Comparison of ENCODE assay signal across 12 mouse cellular contexts in genomic region chr7:17050491-17050890, GRCm38 (mm10). TPM values are rescaled to one million over a fixed set of nuclear protein-coding genes. Genes with fewer than 3 reads are reported as not detected.
A peak's percentile ranks its signal among the peaks of the same experiment; 100 is the strongest.
DNase-seq lines count a peak whose midpoint lies in the region; ATAC-seq and TF ChIP-seq lines count a peak whose summit lies in the region.
"Had no signal": no experiment of that assay in that cellular context is flagged by ENCODE, and none has a peak within 500 bp of the region (broad histone marks: within the 10 kb centered on the region; RNA-seq: fewer than 3 reads in every experiment).

No protein-coding gene starts in this region.

- H3K9me3 ChIP-seq in embryonic facial prominence, embryonic 12.5 days: no peaks in the 10 kb centered on the region
- no peaks in the 10 kb centered on the region; the same call in 1 of the 2 replicates for H3K9me3 ChIP-seq in embryonic facial prominence, embryonic 10.5 days
- H3K9me3 ChIP-seq in hindbrain, postnatal 0 days (ENCODE audit: low read length): no peaks in the 10 kb centered on the region
- H3K9me3 ChIP-seq in hindbrain, embryonic 16.5 days (ENCODE audit: control insufficient read depth, low read length): no peaks in the 10 kb centered on the region
- no peaks in the 10 kb centered on the region for H3K9me3 ChIP-seq in liver, embryonic 14.5 days (ENCODE audit: control insufficient read depth, low read length)

- H3K27me3 ChIP-seq in embryonic facial prominence, embryonic 12.5 days: no peaks in the 10 kb centered on the region
- no peaks in the 10 kb centered on the region for H3K27me3 ChIP-seq in embryonic facial prominence, embryonic 10.5 days (replicated peaks; ENCODE audit: low read depth, poor library complexity, severe bottlenecking)
- H3K27me3 ChIP-seq in hindbrain, postnatal 0 days (ENCODE audit: insufficient read depth, low read length): no peaks in the 10 kb centered on the region
- no peaks in the 10 kb centered on the region for H3K27me3 ChIP-seq in hindbrain, embryonic 16.5 days (replicated peaks; ENCODE audit: control insufficient read depth, insufficient read depth, low read length)
- no peaks in the 10 kb centered on the region for H3K27me3 ChIP-seq in thymus, adult 2 months (ENCODE audit: control insufficient read depth, insufficient read depth, low read length)
- no peaks in the 10 kb centered on the region for H3K27me3 ChIP-seq in liver, embryonic 14.5 days (ENCODE audit: control insufficient read depth, insufficient read depth, low read length)

- TF ChIP-seq EP300 in liver, embryonic 14.5 days (IDR thresholded peaks at IDR 0.05; ENCODE audit: low read depth): no peak

- peaks cover 39% of the 10 kb centered on the region for H3K36me3 ChIP-seq in embryonic facial prominence, embryonic 12.5 days
- H3K36me3 ChIP-seq in embryonic facial prominence, embryonic 10.5 days (replicated peaks): peaks cover 23% of the 10 kb centered on the region; the same call in 1 of the 2 replicates
- no peaks in the 10 kb centered on the region; the same call in 1 of the 2 replicates for H3K36me3 ChIP-seq in hindbrain, postnatal 0 days (ENCODE audit: insufficient read depth, low read length)
- H3K36me3 ChIP-seq in hindbrain, embryonic 16.5 days (ENCODE audit: control insufficient read depth, insufficient read depth, low read length): no peaks in the 10 kb centered on the region
- no peaks in the 10 kb centered on the region for H3K36me3 ChIP-seq in thymus, adult 2 months (ENCODE audit: control insufficient read depth, insufficient read depth, low read length)
- H3K36me3 ChIP-seq in liver, embryonic 14.5 days (replicated peaks; ENCODE audit: control insufficient read depth, insufficient read depth, low read depth): peaks cover 23% of the 10 kb centered on the region

- H3K9ac ChIP-seq in embryonic facial prominence, embryonic 12.5 days: no peak overlapping the region
- H3K9ac ChIP-seq in hindbrain, postnatal 0 days (replicated peaks; ENCODE audit: low read length): no peak overlapping the region
- no peak overlapping the region for H3K9ac ChIP-seq in hindbrain, embryonic 16.5 days (ENCODE audit: low read depth, low read length)
- H3K9ac ChIP-seq in liver, embryonic 14.5 days (replicated peaks): no peak overlapping the region

- H3K4me3 ChIP-seq in embryonic facial prominence, embryonic 12.5 days: no peak overlapping the region
- no peak overlapping the region for H3K4me3 ChIP-seq in embryonic facial prominence, embryonic 10.5 days
- H3K4me3 ChIP-seq in hindbrain, postnatal 0 days (ENCODE audit: low read length): no peak overlapping the region
- H3K4me3 ChIP-seq in hindbrain, embryonic 16.5 days (ENCODE audit: low read length): no peak overlapping the region
- H3K4me3 ChIP-seq in thymus, adult 2 months (ENCODE audit: control insufficient read depth, insufficient read depth, low read length): no peak overlapping the region
- no peak overlapping the region for H3K4me3 ChIP-seq in liver, embryonic 14.5 days (ENCODE audit: insufficient read depth in 1 of 2, low read depth in 2 of 2, low read length in 2 of 2)
- H3K4me3 ChIP-seq: hindbrain, embryonic 10.5 days had no signal

- ATAC-seq in embryonic facial prominence, embryonic 12.5 days (ENCODE audit: insufficient number of reproducible peaks, insufficient read depth, low FRiP score, low TSS enrichment): 0 out of 2 replicates have a peak, but pooled peaks have one; percentile 36
- ATAC-seq in hindbrain, postnatal 0 days: peak; percentile 20; the same call in 1 of the 2 replicates
- no peak for ATAC-seq in hindbrain, embryonic 16.5 days
- ATAC-seq in liver, embryonic 14.5 days (ENCODE audit: insufficient read depth): 0 out of 2 replicates have a peak, but pooled peaks have one; percentile 21
- no peak for ATAC-seq in megakaryocyte-erythroid progenitor cell, adult 5-6 weeks (replicated peaks; ENCODE audit: low FRiP score, low TSS enrichment, poor library complexity, severe bottlenecking)

- DNase-seq in embryonic facial prominence, embryonic 10.5 days (ENCODE audit: low spot score): no peak
- no peak for DNase-seq in hindbrain, postnatal 0 days (ENCODE audit: low spot score)
- DNase-seq in thymus, adult 2 months: peak; percentile 15
- DNase-seq in thymus, adult 18-20 months: no peak
- DNase-seq in liver, embryonic 14.5 days (ENCODE audit: low read depth in 3 of 3, low spot score in 3 of 3): no peak
- DNase-seq: layer of hippocampus, adult 9-11 months had no signal

- WGBS in embryonic facial prominence, embryonic 12.5 days: 65% methylated on average over 11 of the region's 11 CpGs
- 64% methylated on average over 11 of the region's 11 CpGs for WGBS in embryonic facial prominence, embryonic 10.5 days
- 67% methylated on average over 11 of the region's 11 CpGs for WGBS in hindbrain, postnatal 0 days
- 67% methylated on average over 11 of the region's 11 CpGs for WGBS in hindbrain, embryonic 16.5 days
- WGBS in thymus, adult 2 months: 91% methylated on average over 11 of the region's 11 CpGs
- WGBS in liver, embryonic 14.5 days (ENCODE audit: insufficient replicate concordance): 54% methylated on average over 11 of the region's 11 CpGs

- TF ChIP-seq POLR2A in thymus, adult 2 months (IDR thresholded peaks at IDR 0.05; ENCODE audit: control insufficient read depth, extremely low read depth, insufficient read depth, low read length, poor library complexity): no peak

- no peaks in the 10 kb centered on the region for H3K4me1 ChIP-seq in embryonic facial prominence, embryonic 12.5 days
- peaks cover under 1% of the 10 kb centered on the region; the same call in 1 of the 2 replicates for H3K4me1 ChIP-seq in embryonic facial prominence, embryonic 10.5 days
- no peaks in the 10 kb centered on the region for H3K4me1 ChIP-seq in hindbrain, postnatal 0 days (ENCODE audit: insufficient read depth, low read length)
- H3K4me1 ChIP-seq in hindbrain, embryonic 16.5 days (ENCODE audit: control insufficient read depth, insufficient read depth, low read depth, low read length): no peaks in the 10 kb centered on the region
- peaks cover 8% of the 10 kb centered on the region for H3K4me1 ChIP-seq in thymus, adult 2 months (replicated peaks; ENCODE audit: control insufficient read depth, insufficient read depth, low read length)
- peaks cover 2 to 3% of the 10 kb centered on the region in 2 experiments; a peak in 3 of 4 replicates for H3K4me1 ChIP-seq in liver, embryonic 14.5 days (replicated peaks; ENCODE audit: control insufficient read depth in 2 of 2, insufficient read depth in 2 of 2, low read length in 1 of 2)

- no peak for TF ChIP-seq CTCF in hindbrain, postnatal 0 days (IDR thresholded peaks at IDR 0.05; ENCODE audit: low read depth)
- TF ChIP-seq CTCF in thymus, adult 2 months (IDR thresholded peaks at IDR 0.05; ENCODE audit: borderline replicate concordance, control insufficient read depth, extremely low read depth, insufficient read depth, low read length, poor library complexity): no peak
- no peak for TF ChIP-seq CTCF in liver, embryonic 14.5 days (IDR thresholded peaks at IDR 0.05; ENCODE audit: low read depth)

- no peak overlapping the region for H3K27ac ChIP-seq in embryonic facial prominence, embryonic 12.5 days
- no peak overlapping the region for H3K27ac ChIP-seq in embryonic facial prominence, embryonic 10.5 days (replicated peaks)
- no peak overlapping the region for H3K27ac ChIP-seq in hindbrain, postnatal 0 days
- H3K27ac ChIP-seq in hindbrain, embryonic 16.5 days (ENCODE audit: low read depth, low read length): no peak overlapping the region
- no peak overlapping the region for H3K27ac ChIP-seq in thymus, adult 2 months (ENCODE audit: control insufficient read depth, insufficient read depth, low read length)
- H3K27ac ChIP-seq in liver, embryonic 14.5 days: no peak overlapping the region
- H3K27ac ChIP-seq: hindbrain, embryonic 10.5 days had no signal

- no peak overlapping the region for H3K4me2 ChIP-seq in embryonic facial prominence, embryonic 12.5 days (replicated peaks)
- no peak overlapping the region for H3K4me2 ChIP-seq in hindbrain, postnatal 0 days (ENCODE audit: low read depth, low read length)
- no peak overlapping the region for H3K4me2 ChIP-seq in hindbrain, embryonic 16.5 days (ENCODE audit: low read length)
- H3K4me2 ChIP-seq in liver, embryonic 14.5 days (ENCODE audit: low read depth): no peak overlapping the region

RNA-seq across cellular contexts. Expression of gene Hif3a, which starts 11.7 kb away (rescaled TPM):
- polyA plus RNA-seq in embryonic facial prominence, embryonic 12.5 days (2016; fragmentation: Nextera tagmentation; extraction: Ambion mirVana): 10.7 and 13.0 TPM in 2 replicates
- polyA plus RNA-seq in embryonic facial prominence, embryonic 10.5 days (2016; fragmentation: Nextera tagmentation; extraction: Ambion mirVana): 5.6 and 5.7 TPM in 2 replicates
- 5.7 and 22.1 TPM in 2 replicates for total RNA-seq in hindbrain, postnatal 0 days (2014; rRNA removed)
- 2.5 and 3.4 TPM in 2 replicates for polyA plus RNA-seq in hindbrain, postnatal 0 days (2015; fragmentation: Nextera tagmentation; extraction: Ambion mirVana)
- polyA plus RNA-seq in hindbrain, embryonic 16.5 days (2015; fragmentation: Nextera tagmentation; extraction: Ambion mirVana): 6.9 and 8.9 TPM in 2 replicates
- 2.8 and 8.9 TPM in 2 replicates for polyA plus RNA-seq in thymus, adult 2 months (2012; rRNA removed)
- polyA plus RNA-seq in liver, embryonic 14.5 days (2012; rRNA removed): 9.8 and 12.2 TPM in 2 replicates
- polyA plus RNA-seq in liver, embryonic 14.5 days (2014; fragmentation: Nextera tagmentation; extraction: Ambion mirVana): 22.8 and 23.9 TPM in 2 replicates
- total RNA-seq in megakaryocyte-erythroid progenitor cell, adult 5-6 weeks (2014; fragmentation: Nextera tagmentation): 22.8 and 39.3 TPM in 2 replicates
- 2.9 and 3.7 TPM in 2 replicates for total RNA-seq in megakaryocyte-erythroid progenitor cell, adult 5-6 weeks (2017)
- total RNA-seq: neutrophil, adult 5-6 weeks had no signal

RNA-seq across cellular contexts. Expression of gene Ppp5c, which starts 22.8 kb away (rescaled TPM):
- 110 TPM in 2 replicates for polyA plus RNA-seq in embryonic facial prominence, embryonic 12.5 days (2016; fragmentation: Nextera tagmentation; extraction: Ambion mirVana)
- polyA plus RNA-seq in embryonic facial prominence, embryonic 10.5 days (2016; fragmentation: Nextera tagmentation; extraction: Ambion mirVana): 138 and 146 TPM in 2 replicates
- total RNA-seq in hindbrain, postnatal 0 days (2014; rRNA removed): 68.9 and 86.0 TPM in 2 replicates
- 140 and 143 TPM in 2 replicates for polyA plus RNA-seq in hindbrain, postnatal 0 days (2015; fragmentation: Nextera tagmentation; extraction: Ambion mirVana)
- polyA plus RNA-seq in hindbrain, embryonic 16.5 days (2015; fragmentation: Nextera tagmentation; extraction: Ambion mirVana): 132 and 138 TPM in 2 replicates
- polyA plus RNA-seq in thymus, adult 2 months (2012; rRNA removed): 359 and 363 TPM in 2 replicates
- polyA plus RNA-seq in liver, embryonic 14.5 days (2012; rRNA removed): 61.7 and 68.3 TPM in 2 replicates
- 38.5 and 42.8 TPM in 2 replicates for polyA plus RNA-seq in liver, embryonic 14.5 days (2014; fragmentation: Nextera tagmentation; extraction: Ambion mirVana)
- total RNA-seq in megakaryocyte-erythroid progenitor cell, adult 5-6 weeks (2014; fragmentation: Nextera tagmentation): 148 and 150 TPM in 2 replicates
- total RNA-seq in megakaryocyte-erythroid progenitor cell, adult 5-6 weeks (2017): 58.8 and 82.4 TPM in 2 replicates

RNA-seq across cellular contexts. Expression of gene Psg16, which starts 23.3 kb away (rescaled TPM):
- 0.13 and 0.14 TPM in 2 replicates for polyA plus RNA-seq in embryonic facial prominence, embryonic 12.5 days (2016; fragmentation: Nextera tagmentation; extraction: Ambion mirVana)
- 0.09 and 0.10 TPM in 2 replicates for polyA plus RNA-seq in embryonic facial prominence, embryonic 10.5 days (2016; fragmentation: Nextera tagmentation; extraction: Ambion mirVana)
- 3.4 and 4.4 TPM in 2 replicates for total RNA-seq in hindbrain, postnatal 0 days (2014; rRNA removed)
- polyA plus RNA-seq in hindbrain, postnatal 0 days (2015; fragmentation: Nextera tagmentation; extraction: Ambion mirVana): 5.8 and 6.6 TPM in 2 replicates
- polyA plus RNA-seq in hindbrain, embryonic 16.5 days (2015; fragmentation: Nextera tagmentation; extraction: Ambion mirVana): 5.0 and 5.6 TPM in 2 replicates
- polyA plus RNA-seq in thymus, adult 2 months (2012; rRNA removed): not detected in 2 replicates
- polyA plus RNA-seq in liver, embryonic 14.5 days (2012; rRNA removed): 0.02 and 0.18 TPM in 2 replicates
- polyA plus RNA-seq in liver, embryonic 14.5 days (2014; fragmentation: Nextera tagmentation; extraction: Ambion mirVana): 0.08 TPM in 2 replicates
- total RNA-seq in megakaryocyte-erythroid progenitor cell, adult 5-6 weeks (2014; fragmentation: Nextera tagmentation): 0.11 TPM in 1 of 2 replicates, not detected in the other
- total RNA-seq in megakaryocyte-erythroid progenitor cell, adult 5-6 weeks (2017): 1.1 TPM in 1 of 2 replicates, not detected in the other
- polyA plus RNA-seq: small intestine, adult 2 months had no signal

RNA-seq across cellular contexts. Expression of gene Ccdc8, which starts 58.0 kb away (rescaled TPM):
- polyA plus RNA-seq in embryonic facial prominence, embryonic 12.5 days (2016; fragmentation: Nextera tagmentation; extraction: Ambion mirVana): 21.6 and 26.2 TPM in 2 replicates
- 10.5 and 11.9 TPM in 2 replicates for polyA plus RNA-seq in embryonic facial prominence, embryonic 10.5 days (2016; fragmentation: Nextera tagmentation; extraction: Ambion mirVana)
- total RNA-seq in hindbrain, postnatal 0 days (2014; rRNA removed): 6.0 and 7.1 TPM in 2 replicates
- 3.0 and 3.6 TPM in 2 replicates for polyA plus RNA-seq in hindbrain, postnatal 0 days (2015; fragmentation: Nextera tagmentation; extraction: Ambion mirVana)
- 7.9 and 9.9 TPM in 2 replicates for polyA plus RNA-seq in hindbrain, embryonic 16.5 days (2015; fragmentation: Nextera tagmentation; extraction: Ambion mirVana)
- 1.5 and 2.0 TPM in 2 replicates for polyA plus RNA-seq in thymus, adult 2 months (2012; rRNA removed)
- polyA plus RNA-seq in liver, embryonic 14.5 days (2012; rRNA removed): 2.0 and 2.7 TPM in 2 replicates
- 1.5 and 2.3 TPM in 2 replicates for polyA plus RNA-seq in liver, embryonic 14.5 days (2014; fragmentation: Nextera tagmentation; extraction: Ambion mirVana)
- 0.79 and 2.7 TPM in 2 replicates for total RNA-seq in megakaryocyte-erythroid progenitor cell, adult 5-6 weeks (2014; fragmentation: Nextera tagmentation)
- 1.1 and 5.3 TPM in 2 replicates for total RNA-seq in megakaryocyte-erythroid progenitor cell, adult 5-6 weeks (2017)
- total RNA-seq: neutrophil, adult 5-6 weeks had no signal

Comparison
In these comparisons a context has a peak if more than half of its experiments do, and no peak if none do; other contexts are left out.
1. ATAC-seq: peak in embryonic facial prominence, embryonic 12.5 days (single experiment), hindbrain, postnatal 0 days (single experiment) and liver, embryonic 14.5 days (single experiment); none in hindbrain, embryonic 16.5 days (single experiment) and megakaryocyte-erythroid progenitor cell, adult 5-6 weeks (single experiment).